Mouse (Mus musculus) thymus, adult 2 months (tissue): ENCODE measurements around the gene Dscam.

Experiments
- CTCF ChIP-seq: fragments of 200-500 bp; IDR thresholded peaks from 2 replicates; pipeline ENCODE4 v1.5.1; 2012; ENCODE audit warnings: mild to moderate bottlenecking, control low read depth, low read length, moderate library complexity, borderline replicate concordance; ENCODE audit not compliant: control insufficient read depth, poor library complexity, insufficient read depth; ENCODE audit errors: extremely low read depth
- POLR2A ChIP-seq: fragments of 200-500 bp; IDR thresholded peaks from 2 replicates; pipeline ENCODE4 v1.6.1; 2012; ENCODE audit warnings: mild to moderate bottlenecking, low read length, control low read depth, moderate library complexity; ENCODE audit not compliant: control insufficient read depth, poor library complexity, insufficient read depth; ENCODE audit errors: extremely low read depth

DNA sequence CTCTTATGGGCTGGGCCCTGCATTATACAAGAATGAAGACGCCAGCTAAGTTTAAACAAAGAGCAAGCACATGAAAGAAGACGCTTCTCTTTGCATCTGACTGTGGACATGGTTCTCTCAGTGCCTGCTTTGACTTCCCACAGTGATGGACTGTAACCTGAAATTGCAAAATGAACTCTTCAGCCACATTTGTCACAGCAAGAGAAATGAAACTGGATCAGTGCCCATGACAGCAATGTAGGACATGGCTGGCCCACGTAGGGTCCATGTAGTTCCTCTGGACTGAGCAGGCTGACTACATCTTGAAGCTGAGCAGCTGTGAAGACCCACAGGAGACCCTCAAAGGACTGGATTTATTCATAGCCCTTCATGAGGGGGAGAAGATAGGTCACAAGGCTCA, 108.3 kb downstream of the Dscam start:
- TF ChIP-seq CTCF (no peak), POLR2A (no peak)
